Mouse (Mus musculus) layer of hippocampus, adult 18-20 months (tissue): ENCODE measurements at regions not wholly inside any gene's neighbourhood (a gene's known extent, or its start where the extent isn't known, plus 50 kb on each side); places are given as distances from the start of the nearest gene placed in this dataset.

Experiments
- DNase-seq, 2 experiments: peaks; one replicate each; pipeline ENCODE4 v3.0.0; 2022; ENCODE audit warnings: low spot score in 2 of 2

- peak in 1 of 2 experiments; percentile 33 for DNase-seq
Measured at GRCm38 (mm10) chr8:101815121-101815520, 970.3 kb downstream of the Cdh11 start.

GRCm38 (mm10) chr8:101803561-101803960 lies 981.9 kb downstream of the Cdh11 start:
- no peak for DNase-seq

GRCm38 (mm10) chr8:101802119-101802518 lies 983.3 kb downstream of the Cdh11 start:
- no peak for DNase-seq

- DNase-seq: peak; percentile 40 to 69
Measured at GRCm38 (mm10) chr8:101790785-101791184, 994.7 kb downstream of the Cdh11 start.

- DNase-seq: no peak
Measured at GRCm38 (mm10) chr8:101786876-101787275, 998.6 kb downstream of the Cdh11 start.

GRCm38 (mm10) chr8:101782556-101782955 lies 1002.9 kb downstream of the Cdh11 start:
- DNase-seq: no peak

GRCm38 (mm10) chr8:101781942-101782341 lies 1003.5 kb downstream of the Cdh11 start:
- no peak for DNase-seq

- DNase-seq: no peak
Measured at GRCm38 (mm10) chr8:101779966-101780365, 1005.5 kb downstream of the Cdh11 start.

- DNase-seq: no peak
Measured at GRCm38 (mm10) chr8:101767588-101767987, 1017.9 kb downstream of the Cdh11 start.
